Mouse (Mus musculus) cortical plate, adult 2 months (tissue): ENCODE results near the gene Olfr685.
A peak's percentile ranks its signal among the peaks of the same experiment; 100 is the strongest.

Experiments
- CTCF ChIP-seq: fragments of 200-500 bp; IDR thresholded peaks from 2 replicates; pipeline ENCODE4 v1.5.1; 2011; ENCODE audit warnings: mild to moderate bottlenecking, control low read depth, low read length; ENCODE audit not compliant: insufficient read depth; ENCODE audit errors: extremely low read depth
- POLR2A ChIP-seq: fragments of 200-500 bp; IDR thresholded peaks from 2 replicates; pipeline ENCODE4 v1.6.1; 2011; ENCODE audit warnings: mild to moderate bottlenecking, low read length, control low read depth; ENCODE audit not compliant: insufficient read depth; ENCODE audit errors: extremely low read depth

DNA sequence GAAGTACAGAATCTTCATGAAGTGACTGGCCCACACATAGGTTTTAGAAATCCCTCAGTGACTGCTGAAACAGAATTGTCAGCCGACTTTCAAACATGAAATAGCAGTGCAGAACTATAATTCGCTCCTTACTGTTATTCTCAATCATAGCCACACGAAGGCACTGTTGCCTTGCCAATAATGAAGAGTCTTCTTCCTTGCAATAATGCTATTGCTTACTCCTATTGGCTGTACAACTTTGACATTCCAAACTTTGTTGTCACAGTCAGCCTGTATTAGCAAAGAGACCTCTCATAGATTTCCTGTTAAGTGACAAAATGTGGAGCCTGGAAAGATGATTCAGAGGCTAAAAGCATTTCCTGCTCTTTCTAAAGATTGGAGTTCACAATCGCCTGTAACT, 15.0 kb downstream of the Olfr685 start:
- TF ChIP-seq POLR2A (no peak), CTCF (peak; percentile 25; the same call in 1 of the 2 replicates)
